Mouse (Mus musculus) neural tube, embryonic 15.5 days (tissue): ENCODE measurements at regions not wholly inside any gene's neighbourhood (a gene's known extent, or its start where the extent isn't known, plus 50 kb on each side); places are given as distances from the start of the nearest gene placed in this dataset.

Source experiments
- ATAC-seq: fragments of 200-750 bp; cut with Nextera tagmentation; 2 replicates; pipeline ENCODE4 v1.8.0; 2017; ENCODE audit warnings: mild to moderate bottlenecking, moderate TSS enrichment, moderate library complexity; ENCODE audit not compliant: low FRiP score
- H3K27ac ChIP-seq: fragments of 300-500 bp; sonication (generic); replicated peaks from 2 replicates; pipeline ENCODE4 v1.5.1; 2015; ENCODE audit warnings: mild to moderate bottlenecking, inconsistent platforms
- H3K27me3 ChIP-seq: fragments of 300-500 bp; sonication (generic); replicated peaks from 2 replicates; pipeline ENCODE4 v1.6.1; 2015; ENCODE audit warnings: inconsistent platforms
- H3K36me3 ChIP-seq: fragments of 300-500 bp; sonication (generic); 2 replicates; pipeline ENCODE4 v1.6.1; 2015; ENCODE audit warnings: inconsistent platforms
- H3K4me1 ChIP-seq: fragments of 300-500 bp; sonication (generic); 2 replicates; pipeline ENCODE4 v1.6.1; 2015; ENCODE audit warnings: inconsistent platforms
- H3K4me2 ChIP-seq: fragments of 300-500 bp; sonication (generic); 2 replicates; pipeline ENCODE4 v1.6.1; 2015; ENCODE audit warnings: inconsistent platforms, mild to moderate bottlenecking, moderate library complexity
- H3K4me3 ChIP-seq: fragments of 300-500 bp; sonication (generic); replicated peaks from 2 replicates; pipeline ENCODE4 v1.5.1; 2015; ENCODE audit warnings: mild to moderate bottlenecking, inconsistent platforms
- H3K9ac ChIP-seq: fragments of 300-500 bp; sonication (generic); replicated peaks from 2 replicates; pipeline ENCODE4 v1.6.1; 2015; ENCODE audit warnings: mild to moderate bottlenecking, inconsistent platforms
- H3K9me3 ChIP-seq: fragments of 300-500 bp; sonication (generic); replicated peaks from 2 replicates; pipeline ENCODE4 v1.6.1; 2016; ENCODE audit warnings: inconsistent platforms
- WGBS: fragments of 180-500 bp; shearing (Covaris S2); methylation state at CpG from one replicate; pipeline ENCODE4 v1.1.7; 2015; ENCODE audit warnings: mixed read lengths; 5-methylcytosine and 5-hydroxymethylcytosine counted together

DNA sequence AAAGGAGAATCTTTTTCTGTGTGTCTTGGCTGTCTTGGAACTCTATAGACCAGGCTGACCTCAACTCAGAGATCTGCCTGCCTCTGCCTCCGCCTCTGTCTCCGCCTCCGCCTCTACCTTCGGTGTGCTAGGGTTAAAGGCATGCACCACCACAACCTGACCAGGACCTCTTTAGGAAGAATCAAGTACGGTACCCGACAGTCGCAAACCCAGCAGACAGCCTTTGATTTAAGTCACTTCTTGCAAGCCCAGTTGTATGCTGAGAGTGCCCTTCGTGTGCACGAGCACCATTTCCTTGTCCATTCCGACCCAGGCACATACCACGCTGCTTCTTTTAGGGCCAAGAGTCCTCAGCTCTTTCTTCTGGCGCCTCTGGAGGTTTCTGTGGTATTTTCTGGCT is 105.0 kb upstream of the Six3 start:
- no peak for ATAC-seq
- Histone ChIP-seq H3K27ac (no peak overlapping the region), H3K9ac (no peak overlapping the region), H3K4me1 (no peaks in the 10 kb centered on the region), H3K27me3 (no peaks in the 10 kb centered on the region), H3K9me3 (0 out of 2 replicates have a peak, but pooled peaks cover 4% of the 10 kb centered on the region), H3K4me2 (no peak overlapping the region), H3K36me3 (no peaks in the 10 kb centered on the region), H3K4me3 (no peak overlapping the region)
- WGBS: 90% methylated on average over 12 of the region's 12 CpGs

DNA sequence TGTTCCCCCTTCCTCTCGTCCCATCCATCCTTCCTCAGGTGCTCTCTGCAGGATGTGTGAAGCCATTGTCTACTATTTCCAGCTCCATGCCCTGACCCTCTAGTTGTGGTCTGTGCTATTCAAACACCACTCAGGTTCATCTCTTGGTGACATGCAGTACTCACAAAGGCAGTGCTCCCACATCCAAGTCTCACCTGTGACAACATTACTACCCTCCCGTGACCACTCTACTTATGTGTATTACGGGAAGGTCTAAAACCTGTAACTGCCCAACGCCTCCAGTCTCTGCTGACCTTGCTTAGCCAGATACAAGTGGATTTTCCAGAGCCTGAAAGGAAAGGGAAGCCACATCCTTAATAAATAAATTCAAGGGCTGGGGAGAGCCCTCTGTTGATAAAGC is 100.4 kb upstream of the Six3 start:
- ATAC-seq: no peak
- Histone ChIP-seq H3K9ac (no peak overlapping the region), H3K36me3 (no peaks in the 10 kb centered on the region), H3K27me3 (no peaks in the 10 kb centered on the region), H3K4me3 (no peak overlapping the region), H3K27ac (no peak overlapping the region), H3K9me3 (no peaks in the 10 kb centered on the region), H3K4me2 (no peak overlapping the region), H3K4me1 (no peaks in the 10 kb centered on the region)
- 95% methylated on average over 4 of the region's 4 CpGs for WGBS

DNA sequence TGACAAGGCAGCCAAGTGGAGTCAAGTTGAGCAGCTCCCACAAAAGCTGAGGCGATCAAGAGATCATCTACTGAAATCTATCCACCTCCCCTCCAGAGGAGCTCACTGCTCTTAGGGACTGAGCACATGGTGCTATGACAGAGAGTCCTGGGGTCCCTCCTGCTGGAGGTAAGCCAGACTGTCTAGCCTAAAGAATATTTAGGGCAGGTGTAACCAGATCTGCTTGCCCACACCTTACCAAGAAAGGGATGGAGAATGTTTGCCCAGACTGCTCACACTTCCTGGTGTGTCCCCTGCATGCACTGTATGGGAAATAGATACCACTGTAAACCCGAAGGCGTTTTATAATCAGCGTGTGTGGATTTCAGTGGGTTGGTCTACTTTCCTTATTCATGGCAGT is 99.5 kb upstream of the Six3 start:
- Histone ChIP-seq H3K27me3 (no peaks in the 10 kb centered on the region), H3K9me3 (no peaks in the 10 kb centered on the region), H3K9ac (no peak overlapping the region), H3K4me3 (no peak overlapping the region), H3K36me3 (no peaks in the 10 kb centered on the region), H3K4me2 (no peak overlapping the region), H3K4me1 (no peaks in the 10 kb centered on the region), H3K27ac (no peak overlapping the region)
- 90% methylated on average over 4 of the region's 4 CpGs for WGBS
- ATAC-seq: no peak

DNA sequence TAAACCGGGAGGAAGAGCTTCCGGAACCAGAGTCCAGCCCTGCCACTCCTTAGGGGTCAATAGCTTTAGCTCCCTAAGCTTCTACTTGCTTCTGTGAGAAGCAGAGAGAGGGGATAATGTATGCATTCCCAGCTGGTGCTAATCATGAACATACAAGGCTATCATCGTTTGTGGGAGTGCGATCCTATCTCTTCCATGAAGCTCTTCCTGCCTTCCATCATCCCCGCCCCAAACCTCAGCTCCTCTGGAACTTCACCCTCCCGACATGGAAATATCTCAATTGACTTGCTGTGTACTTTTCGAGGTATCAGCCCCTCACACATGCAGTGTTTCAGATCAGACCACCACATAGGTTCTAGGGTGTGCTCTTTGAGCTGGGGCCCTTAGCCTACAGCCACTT is 99.0 kb upstream of the Six3 start:
- Histone ChIP-seq H3K27me3 (no peaks in the 10 kb centered on the region), H3K4me2 (no peak overlapping the region), H3K4me1 (no peaks in the 10 kb centered on the region), H3K4me3 (no peak overlapping the region), H3K9me3 (no peaks in the 10 kb centered on the region), H3K27ac (no peak overlapping the region), H3K9ac (no peak overlapping the region), H3K36me3 (no peaks in the 10 kb centered on the region)
- ATAC-seq: no peak
- WGBS: 85% methylated on average over 7 of the region's 7 CpGs

DNA sequence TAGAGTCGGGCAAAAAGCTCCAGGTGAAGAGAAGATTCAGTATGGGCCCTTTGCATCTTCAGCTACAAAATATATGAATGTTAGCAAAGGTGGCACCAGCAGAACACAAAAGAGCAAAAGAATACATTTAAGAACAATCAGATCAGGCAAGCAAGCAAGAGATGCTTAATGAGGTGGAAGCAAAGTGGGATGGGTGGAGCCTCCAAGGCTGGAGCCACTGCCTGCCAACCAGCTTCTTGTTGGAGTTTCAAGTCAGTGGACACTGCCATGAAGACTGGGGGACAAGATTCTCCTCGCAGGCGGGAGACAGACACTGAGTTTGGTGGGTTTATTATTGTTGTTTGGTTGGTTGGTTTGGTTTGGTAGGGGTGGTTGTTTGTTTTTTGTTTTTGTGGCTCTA is 96.1 kb upstream of the Six3 start:
- WGBS: 55% methylated on average over 3 of the region's 3 CpGs
- H3K4me2 ChIP-seq: no peak overlapping the region
- H3K36me3 ChIP-seq: no peaks in the 10 kb centered on the region
- H3K27ac ChIP-seq: no peak overlapping the region
- H3K9ac ChIP-seq: no peak overlapping the region
- H3K4me3 ChIP-seq: no peak overlapping the region
- H3K27me3 ChIP-seq: 0 out of 2 replicates have a peak, but pooled peaks cover 2% of the 10 kb centered on the region
- H3K9me3 ChIP-seq: no peaks in the 10 kb centered on the region
- H3K4me1 ChIP-seq: no peaks in the 10 kb centered on the region
- no peak for ATAC-seq

DNA sequence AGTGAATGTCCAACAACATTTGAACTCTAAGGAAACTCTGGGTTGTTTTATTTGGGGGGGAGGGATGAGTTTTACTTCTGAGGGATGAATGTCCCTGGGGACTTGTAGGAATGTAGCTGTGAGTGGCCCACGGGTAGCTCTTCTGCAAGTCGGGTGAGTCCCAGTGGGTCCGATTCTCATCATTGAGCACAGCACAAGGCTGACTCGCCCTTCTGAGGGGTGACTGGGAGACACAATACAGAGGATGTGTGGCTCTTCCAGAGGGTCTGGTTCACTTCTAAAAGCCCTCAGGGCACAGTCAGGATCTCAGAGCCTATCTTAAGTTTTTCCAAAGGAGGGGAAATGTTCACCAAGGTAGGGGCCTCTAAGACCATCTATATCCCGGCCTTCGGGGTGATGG is 94.9 kb upstream of the Six3 start:
- Histone ChIP-seq H3K4me3 (no peak overlapping the region), H3K27ac (no peak overlapping the region), H3K4me2 (no peak overlapping the region), H3K27me3 (0 out of 2 replicates have a peak, but pooled peaks cover 4% of the 10 kb centered on the region), H3K4me1 (no peaks in the 10 kb centered on the region), H3K9me3 (no peaks in the 10 kb centered on the region), H3K9ac (no peak overlapping the region), H3K36me3 (no peaks in the 10 kb centered on the region)
- ATAC-seq: no peak
- 98% methylated on average over 6 of the region's 6 CpGs for WGBS

DNA sequence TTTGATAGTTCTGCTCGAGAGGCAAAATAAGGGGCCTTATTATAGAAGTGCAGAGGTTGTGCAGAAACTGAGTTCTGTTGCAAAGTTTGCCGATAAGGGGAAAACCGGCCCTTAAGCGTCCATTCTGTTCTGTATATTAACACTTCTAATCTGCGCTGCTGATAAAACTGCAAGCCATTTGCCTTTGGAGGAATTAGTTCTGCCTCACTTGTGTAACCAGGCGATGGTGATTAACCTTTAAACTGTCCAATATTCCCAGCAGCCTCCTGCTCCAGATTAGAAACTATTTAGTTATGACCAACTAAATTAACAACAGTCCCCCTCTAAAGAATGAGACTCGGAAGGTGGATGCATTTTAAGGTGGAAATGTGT is 86.1 kb upstream of the Six3 start:
- Histone ChIP-seq H3K4me1 (0 out of 2 replicates have a peak, but pooled peaks cover 4% of the 10 kb centered on the region), H3K27ac (no peak overlapping the region), H3K9me3 (no peaks in the 10 kb centered on the region), H3K36me3 (no peaks in the 10 kb centered on the region), H3K4me2 (no peak overlapping the region), H3K9ac (no peak overlapping the region), H3K27me3 (0 out of 2 replicates have a peak, but pooled peaks cover 2% of the 10 kb centered on the region), H3K4me3 (no peak overlapping the region)
- WGBS: 58% methylated on average over 7 of the region's 7 CpGs
- ATAC-seq: no peak

DNA sequence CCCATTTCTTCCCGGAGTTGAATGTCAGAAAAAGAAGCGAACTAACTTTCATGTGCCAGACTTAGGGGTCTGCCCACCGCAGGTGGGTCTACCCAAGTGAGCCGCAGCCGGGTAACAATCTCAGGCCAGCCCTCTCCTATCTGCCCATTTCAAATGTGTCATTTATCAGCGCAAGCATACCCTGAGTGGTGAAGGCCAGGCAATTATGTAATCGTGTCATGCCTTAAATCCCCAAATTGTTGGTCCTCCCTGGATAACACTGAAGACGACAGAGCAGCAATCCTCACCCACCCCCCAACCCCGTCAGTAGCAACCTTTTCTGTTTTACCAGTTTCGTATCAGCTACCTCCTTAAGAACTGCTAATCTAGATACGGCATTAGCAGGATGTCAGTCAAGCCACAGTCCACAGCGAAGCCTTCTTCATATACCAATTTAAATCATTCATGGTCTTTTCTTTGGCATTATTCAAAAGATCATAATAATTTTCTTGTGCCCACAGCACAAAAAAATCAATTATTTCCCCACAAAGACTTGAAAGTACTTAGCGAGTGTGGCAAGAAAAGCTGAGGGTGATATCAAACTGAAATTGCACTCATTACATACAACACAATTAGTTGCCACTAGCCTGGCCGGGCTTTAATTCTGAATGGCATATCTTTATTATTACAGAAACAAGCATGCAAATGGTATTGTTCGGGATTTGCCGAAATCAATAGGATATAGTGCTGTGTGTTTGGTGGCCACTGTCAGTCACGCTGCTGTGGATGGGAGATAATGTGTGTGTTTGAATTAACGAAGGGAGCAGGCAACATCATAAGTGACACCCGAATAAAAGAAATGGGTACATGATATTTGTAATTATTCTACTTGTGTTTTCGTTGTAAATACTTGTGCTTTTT is 85.1 kb upstream of the Six3 start:
- no peak overlapping the region for H3K9ac ChIP-seq
- no peaks in the 10 kb centered on the region for H3K27me3 ChIP-seq
- no peak overlapping the region for H3K4me2 ChIP-seq
- no peak for ATAC-seq
- no peaks in the 10 kb centered on the region for H3K9me3 ChIP-seq
- 0 out of 2 replicates have a peak, but pooled peaks cover 4% of the 10 kb centered on the region for H3K4me1 ChIP-seq
- WGBS: 77% methylated on average over 20 of the region's 20 CpGs
- H3K36me3 ChIP-seq: no peaks in the 10 kb centered on the region
- H3K27ac ChIP-seq: no peak overlapping the region
- no peak overlapping the region for H3K4me3 ChIP-seq

DNA sequence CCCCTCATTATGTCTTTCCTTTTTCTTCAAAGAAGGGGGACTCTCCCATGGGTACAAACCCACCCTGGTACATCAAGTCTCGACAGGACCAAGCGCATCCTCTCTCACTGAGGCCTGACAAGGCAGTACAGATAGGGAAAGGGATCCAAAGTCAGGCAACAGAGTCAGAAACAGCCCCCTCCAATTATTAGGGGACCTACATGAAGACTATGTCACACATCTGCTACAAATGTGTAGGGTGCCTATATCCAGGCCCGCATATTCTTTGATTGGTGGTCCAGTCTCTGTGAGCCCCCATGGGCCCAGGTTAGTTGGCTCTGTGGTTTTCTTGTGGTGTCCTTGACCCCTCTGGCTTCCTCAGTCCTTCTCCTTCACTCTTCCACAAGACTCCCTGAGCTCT is 77.1 kb upstream of the Six3 start:
- 90% methylated on average over 3 of the region's 3 CpGs for WGBS

DNA sequence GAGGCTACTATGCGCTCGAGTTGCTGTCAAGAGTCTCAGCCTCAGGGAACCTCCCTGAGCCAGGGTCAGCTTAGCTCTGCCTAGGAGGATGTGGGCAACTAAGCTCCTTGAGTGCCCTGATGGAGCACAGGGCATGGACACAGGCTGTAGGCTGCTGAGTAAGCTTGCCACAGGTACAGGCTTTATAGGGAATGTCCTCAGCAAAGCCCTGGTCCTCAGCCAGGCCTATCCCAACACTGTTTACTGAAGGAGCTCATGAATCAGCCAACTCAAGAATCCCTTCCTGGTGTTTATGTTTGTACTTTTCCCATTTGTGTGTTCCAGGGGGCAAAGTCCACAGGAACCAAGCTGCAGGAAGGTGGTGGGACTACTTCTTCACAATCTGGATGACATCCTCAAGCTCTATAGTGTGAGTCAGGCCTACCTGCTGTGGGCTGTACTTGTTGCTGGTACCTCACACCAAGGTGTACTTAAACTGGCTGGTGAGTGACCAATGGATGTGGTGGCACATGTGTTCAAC is 72.1 kb upstream of the Six3 start:
- Histone ChIP-seq H3K27ac (no peak overlapping the region), H3K4me2 (no peak overlapping the region), H3K4me3 (no peak overlapping the region), H3K36me3 (no peaks in the 10 kb centered on the region), H3K4me1 (no peaks in the 10 kb centered on the region), H3K27me3 (no peaks in the 10 kb centered on the region), H3K9me3 (peaks cover 5% of the 10 kb centered on the region; the same call in 1 of the 2 replicates), H3K9ac (no peak overlapping the region)
- no peak for ATAC-seq
- 93% methylated on average over 2 of the region's 2 CpGs for WGBS

More for the DNA sequence above, 77.1 kb upstream of the Six3 start:
- H3K27me3 ChIP-seq: no peaks in the 10 kb centered on the region
- ATAC-seq: no peak
- no peak overlapping the region for H3K9ac ChIP-seq
- H3K4me1 ChIP-seq: no peaks in the 10 kb centered on the region
- H3K9me3 ChIP-seq: peaks cover 5% of the 10 kb centered on the region; the same call in 1 of the 2 replicates
- H3K36me3 ChIP-seq: no peaks in the 10 kb centered on the region
- no peak overlapping the region for H3K27ac ChIP-seq
- H3K4me3 ChIP-seq: no peak overlapping the region
- H3K4me2 ChIP-seq: no peak overlapping the region

DNA sequence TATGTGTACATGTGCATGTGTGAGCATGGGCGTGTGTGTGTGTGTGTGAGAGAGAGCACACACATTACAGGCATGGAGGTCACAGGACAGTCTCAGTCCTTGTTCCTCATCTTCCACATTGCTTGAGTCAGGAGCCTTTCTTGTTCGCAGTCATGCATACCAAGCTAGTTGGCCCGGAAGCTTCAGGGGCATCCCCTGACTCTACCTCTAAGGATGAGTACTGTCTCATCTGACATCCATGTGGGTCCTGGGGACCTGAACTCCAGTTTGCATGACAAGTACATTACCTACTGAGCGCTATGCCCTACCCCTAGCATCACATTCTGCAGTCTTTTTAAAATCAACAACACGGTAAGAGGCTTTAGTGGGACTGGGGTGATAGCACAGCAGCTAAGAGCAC is 65.3 kb upstream of the Six3 start:
- Histone ChIP-seq H3K4me2 (no peak overlapping the region), H3K9me3 (no peaks in the 10 kb centered on the region), H3K36me3 (no peaks in the 10 kb centered on the region), H3K9ac (no peak overlapping the region), H3K4me1 (no peaks in the 10 kb centered on the region), H3K27me3 (no peaks in the 10 kb centered on the region), H3K4me3 (no peak overlapping the region), H3K27ac (no peak overlapping the region)
- 93% methylated on average over 5 of the region's 5 CpGs for WGBS
- no peak for ATAC-seq

DNA sequence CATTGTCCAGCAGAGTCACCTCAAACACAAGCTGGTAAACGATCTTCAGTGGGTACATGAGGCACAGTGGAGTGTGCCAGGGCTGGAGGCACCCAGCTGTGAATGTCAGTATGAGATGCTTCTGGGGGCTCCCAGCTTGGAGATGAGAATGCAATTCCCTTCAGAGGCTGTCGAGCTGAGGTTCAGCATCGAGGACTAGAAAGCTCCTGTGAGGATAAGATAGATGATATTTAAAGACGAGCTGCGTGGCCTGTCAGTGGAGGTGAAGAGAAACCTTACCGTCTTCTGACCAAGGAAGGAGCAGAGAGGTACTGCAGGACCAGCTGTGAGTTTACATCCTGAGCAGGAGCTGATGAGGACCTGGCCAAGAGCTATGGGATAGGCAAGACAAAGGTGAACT is 52.4 kb upstream of the Six3 start:
- Histone ChIP-seq H3K4me1 (peaks cover 7% of the 10 kb centered on the region), H3K9ac (no peak overlapping the region), H3K27me3 (0 out of 2 replicates have a peak, but pooled peaks cover 9% of the 10 kb centered on the region), H3K9me3 (0 out of 2 replicates have a peak, but pooled peaks cover 4% of the 10 kb centered on the region), H3K27ac (no peak overlapping the region), H3K4me3 (no peak overlapping the region), H3K36me3 (no peaks in the 10 kb centered on the region), H3K4me2 (no peak overlapping the region)
- ATAC-seq: no peak
- 87% methylated on average over 6 of the region's 6 CpGs for WGBS
